Mouse (Mus musculus) MEL (cell line): ENCODE data around the gene Slc13a4. TPM values are rescaled to one million over a fixed set of nuclear protein-coding genes. Genes with fewer than 3 reads are reported as not detected.

Source experiments
- DNase-seq: peaks from one replicate; pipeline ENCODE4 v3.0.0; 2011; ENCODE audit warnings: low read depth, low spot score
- H3K27ac ChIP-seq: 2 replicates; pipeline ENCODE4 v1.5.1; 2012; ENCODE audit warnings: low read depth, mild to moderate bottlenecking, control low read depth, low read length, moderate library complexity; ENCODE audit not compliant: control insufficient read depth
- H3K27me3 ChIP-seq, 2 experiments: fragments of 150-350 bp in 1 of 2; sonication (generic) in 1 of 2; 2 replicates each; pipeline ENCODE4 v1.6.1; 2012; ENCODE audit warnings: low read length in 2 of 2, mild to moderate bottlenecking in 2 of 2, improper control_type of control experiment in 1 of 2, moderate library complexity in 1 of 2; ENCODE audit not compliant: insufficient read depth in 2 of 2, control insufficient read depth in 1 of 2
- H3K36me3 ChIP-seq, 2 experiments: 2 replicates each; pipeline ENCODE4 v1.6.1; 2012 to 2014; ENCODE audit warnings: low read length in 2 of 2, improper control_type of control experiment in 1 of 2, inconsistent platforms in 1 of 2, mild to moderate bottlenecking in 1 of 2; ENCODE audit not compliant: insufficient read depth in 2 of 2, control insufficient read depth in 1 of 2
- H3K4me1 ChIP-seq, 2 experiments: fragments of 150-350 bp in 1 of 2; sonication (generic) in 1 of 2; 2 replicates each; pipeline ENCODE4 v1.6.1; 2012; ENCODE audit warnings: low read length in 2 of 2, improper control_type of control experiment in 1 of 2, mild to moderate bottlenecking in 1 of 2; ENCODE audit not compliant: insufficient read depth in 2 of 2, control insufficient read depth in 1 of 2
- H3K4me3 ChIP-seq, 2 experiments: fragments of 150-350 bp in 1 of 2; sonication (generic) in 1 of 2; 2 replicates each; pipeline ENCODE4 v1.5.1; 2012; ENCODE audit warnings: low read depth in 2 of 2, low read length in 2 of 2, mild to moderate bottlenecking in 2 of 2, moderate library complexity in 2 of 2, control low read depth in 1 of 2, improper control_type of control experiment in 1 of 2; ENCODE audit not compliant: control insufficient read depth in 1 of 2, insufficient read depth in 1 of 2
- H3K79me2 ChIP-seq: 2 replicates; pipeline ENCODE4 v1.6.1; 2012; ENCODE audit warnings: mild to moderate bottlenecking, low read length, moderate library complexity; ENCODE audit not compliant: control insufficient read depth, poor library complexity, insufficient read depth
- H3K9ac ChIP-seq: 2 replicates; pipeline ENCODE4 v1.6.1; 2012; ENCODE audit warnings: low read depth, mild to moderate bottlenecking, control low read depth, low read length, moderate library complexity; ENCODE audit not compliant: control insufficient read depth, poor library complexity, severe bottlenecking
- H3K9me3 ChIP-seq: fragments of 150-350 bp; sonication (generic); replicated peaks from 2 replicates; pipeline ENCODE4 v1.6.1; 2012; ENCODE audit warnings: mild to moderate bottlenecking, low read length, improper control_type of control experiment, moderate library complexity; ENCODE audit not compliant: insufficient read depth
- CHD2 ChIP-seq: IDR thresholded peaks from 2 replicates; pipeline ENCODE4 v1.6.1; 2011; ENCODE audit warnings: low read length, improper control_type of control experiment
- CTCF ChIP-seq, 3 experiments: IDR thresholded peaks in 2 of 3; conservative IDR thresholded peaks in 1 of 3; 2 replicates each; pipeline ENCODE4 v1.5.1; 2011 to 2012; ENCODE audit warnings: low read length in 3 of 3, low read depth in 2 of 3, mild to moderate bottlenecking in 2 of 3, improper control_type of control experiment in 1 of 3, inconsistent platforms in 1 of 3, mixed read lengths in 1 of 3, moderate library complexity in 1 of 3; ENCODE audit not compliant: control insufficient read depth in 1 of 3, insufficient read depth in 1 of 3, poor library complexity in 1 of 3, severe bottlenecking in 1 of 3
- ELF1 ChIP-seq: IDR thresholded peaks from 2 replicates; pipeline ENCODE4 v1.6.1; 2014; ENCODE audit warnings: low read depth, mild to moderate bottlenecking, inconsistent platforms, low read length, improper control_type of control experiment, moderate library complexity
- EP300 ChIP-seq, 2 experiments: IDR thresholded peaks; 2 replicates each; pipeline ENCODE4 v1.6.1; 2011; ENCODE audit warnings: improper control_type of control experiment in 2 of 2, low read length in 2 of 2, low read depth in 1 of 2, mild to moderate bottlenecking in 1 of 2
- GATA1 ChIP-seq: IDR thresholded peaks from 2 replicates; pipeline ENCODE4 v1.6.1; 2011; ENCODE audit warnings: low read depth, low read length, improper control_type of control experiment
- HCFC1 ChIP-seq: IDR thresholded peaks from 2 replicates; pipeline ENCODE4 v1.6.1; 2012; ENCODE audit warnings: low read depth, mild to moderate bottlenecking, inconsistent platforms, low read length, improper control_type of control experiment, moderate library complexity
- JUND ChIP-seq: IDR thresholded peaks from 2 replicates; pipeline ENCODE4 v1.6.1; 2011; ENCODE audit warnings: low read depth, mild to moderate bottlenecking, improper control_type of control experiment, low read length
- MAX ChIP-seq: IDR thresholded peaks from 2 replicates; pipeline ENCODE4 v1.6.1; 2011; ENCODE audit warnings: low read length, improper control_type of control experiment
- MAZ ChIP-seq: IDR thresholded peaks from 2 replicates; pipeline ENCODE4 v1.6.1; 2012; ENCODE audit warnings: low read depth, mild to moderate bottlenecking, inconsistent platforms, low read length, improper control_type of control experiment
- MEF2A ChIP-seq: IDR thresholded peaks from 2 replicates; pipeline ENCODE4 v1.6.1; 2014; ENCODE audit warnings: low read depth, mild to moderate bottlenecking, inconsistent platforms, low read length, improper control_type of control experiment; ENCODE audit not compliant: poor library complexity, insufficient replicate concordance, severe bottlenecking; ENCODE audit errors: extremely low read depth
- MXI1 ChIP-seq: IDR thresholded peaks from 2 replicates; pipeline ENCODE4 v1.6.1; 2011; ENCODE audit warnings: mild to moderate bottlenecking, low read depth, low read length, improper control_type of control experiment
- MYC ChIP-seq: IDR thresholded peaks from 2 replicates; pipeline ENCODE4 v1.6.1; 2011; ENCODE audit warnings: low read depth, mild to moderate bottlenecking, low read length, improper control_type of control experiment, moderate library complexity
- NELFE ChIP-seq: IDR thresholded peaks from 2 replicates; pipeline ENCODE4 v1.6.1; 2011; ENCODE audit warnings: low read depth, low read length, improper control_type of control experiment
- POLR2AphosphoS2 ChIP-seq: IDR thresholded peaks from 2 replicates; pipeline ENCODE4 v1.6.1; 2011; ENCODE audit warnings: low read length, improper control_type of control experiment
- POLR2AphosphoS5 ChIP-seq: IDR thresholded peaks from 2 replicates; pipeline ENCODE4 v1.6.1; 2012; ENCODE audit warnings: low read depth, borderline replicate concordance, mild to moderate bottlenecking, inconsistent platforms, low read length, moderate library complexity, mixed read lengths
- SMC3 ChIP-seq: IDR thresholded peaks from 2 replicates; pipeline ENCODE4 v1.6.1; 2011; ENCODE audit warnings: low read depth, low read length, improper control_type of control experiment
- TCF12 ChIP-seq: IDR thresholded peaks from 2 replicates; pipeline ENCODE4 v1.6.1; 2014; ENCODE audit warnings: low read depth, mild to moderate bottlenecking, inconsistent platforms, low read length, improper control_type of control experiment, moderate library complexity
- USF1 ChIP-seq: IDR thresholded peaks from 2 replicates; pipeline ENCODE4 v1.6.1; 2014; ENCODE audit warnings: low read depth, mild to moderate bottlenecking, inconsistent platforms, low read length, improper control_type of control experiment, moderate library complexity
- ZMIZ1 ChIP-seq: IDR thresholded peaks from 2 replicates; pipeline ENCODE4 v1.6.1; 2012; ENCODE audit warnings: low read depth, mild to moderate bottlenecking, inconsistent platforms, low read length, improper control_type of control experiment, moderate library complexity
- polyA plus RNA-seq, 2 experiments: library from polyadenylated mRNA; stranded (reverse) in 1 of 2; unstranded in 1 of 2; fragments of >175 nt in 1 of 2; fragments of >200 nt in 1 of 2; gene quantifications; 2 replicates each; pipeline versions ENCODE4 v1.2.1 to v1.2.4; 2012; ENCODE audit warnings: low replicate concordance in 2 of 2, low read depth in 1 of 2; ENCODE audit not compliant: insufficient read length in 2 of 2, insufficient read depth in 1 of 2, missing spikeins in 1 of 2
- total RNA-seq: library from RNA; depleted of rRNA; stranded (reverse); fragments of 300-350 nt; gene quantifications from 2 replicates; pipeline ENCODE4 v1.2.3, GENCODE M21; 2012

The Slc13a4 gene
- total and polyA plus RNA-seq, 3 experiments: 0.14 TPM; not detected in 2

GRCm38 (mm10) chr6:35259526-35259925 lies 48.4 kb downstream of the Slc13a4 start:
- no peak for TF ChIP-seq MXI1
- no peak for TF ChIP-seq HCFC1
- no peak for TF ChIP-seq MEF2A
- TF ChIP-seq ZMIZ1: no peak
- no peak for TF ChIP-seq JUND
- no peak for TF ChIP-seq MYC
- TF ChIP-seq POLR2AphosphoS5: no peak
- TF ChIP-seq ELF1: no peak
- TF ChIP-seq SMC3: no peak
- no peak for TF ChIP-seq USF1
- TF ChIP-seq POLR2AphosphoS2: no peak
- TF ChIP-seq MAX: no peak
- no peak for TF ChIP-seq EP300 (IDR thresholded peaks at IDR 0.05; ENCODE audit: low read depth in 1 of 2, low read length in 2 of 2)
- TF ChIP-seq CHD2: no peak
- no peak for TF ChIP-seq MAZ
- TF ChIP-seq TCF12: no peak
- no peak for TF ChIP-seq NELFE
- TF ChIP-seq GATA1: no peak
- Histone ChIP-seq H3K9ac (no peak overlapping the region), H3K9me3 (no peaks in the 10 kb centered on the region), H3K36me3 (peaks cover 4 to 29% of the 10 kb centered on the region in 2 experiments), H3K79me2 (peaks cover 12% of the 10 kb centered on the region), H3K27me3 (no peaks in the 10 kb centered on the region), H3K4me3 (no peak overlapping the region), H3K4me1 (peaks cover 20 to 27% of the 10 kb centered on the region in 2 experiments), H3K27ac (no peak overlapping the region)
- DNase-seq: no peak

- Histone ChIP-seq H3K4me1 (peaks cover 23 to 33% of the 10 kb centered on the region in 2 experiments), H3K27me3 (no peaks in the 10 kb centered on the region), H3K79me2 (peaks cover 13% of the 10 kb centered on the region), H3K4me3 (no peak overlapping the region), H3K27ac (no peak overlapping the region), H3K9me3 (no peaks in the 10 kb centered on the region), H3K36me3 (peaks cover 4 to 33% of the 10 kb centered on the region in 2 experiments), H3K9ac (no peak overlapping the region)
- DNase-seq: no peak
- TF ChIP-seq MAX (no peak), MAZ (no peak), CTCF (IDR thresholded peaks at IDR 0.05 in 2 of 3, conservative IDR thresholded peaks at IDR 0.05 in 1 of 3; ENCODE audit: control insufficient read depth in 1 of 3, insufficient read depth in 1 of 3, low read depth in 2 of 3, low read length in 3 of 3, poor library complexity in 1 of 3, severe bottlenecking in 1 of 3) (no peak)
Measured at GRCm38 (mm10) chr6:35258922-35259321, 49.0 kb downstream of the Slc13a4 start.
